Mouse (Mus musculus) urinary bladder, postnatal 14 days (tissue): Measurements from ENCODE around the gene H3f3b.

Source experiments
- DNase-seq: peaks from one replicate; pipeline ENCODE4 v3.0.0; 2021; ENCODE audit warnings: low spot score

The H3f3b gene

GRCm38 (mm10) chr11:116001725-116002124 lies 26.0 kb downstream of the H3f3b start:
- no peak for DNase-seq

GRCm38 (mm10) chr11:116000607-116001006 lies 27.2 kb downstream of the H3f3b start:
- DNase-seq, result no peak

GRCm38 (mm10) chr11:115999538-116000143 lies 28.1 kb downstream of the H3f3b start:
- DNase-seq, result peak; percentile 77

- DNase-seq, result no peak
Observed at GRCm38 (mm10) chr11:115999027-115999426, 28.7 kb downstream of the H3f3b start.

- DNase-seq, result no peak
Observed at GRCm38 (mm10) chr11:115997662-115998061, 30.1 kb downstream of the H3f3b start.

- no peak for DNase-seq
Observed at GRCm38 (mm10) chr11:115997047-115997446, 30.7 kb downstream of the H3f3b start.

- DNase-seq, result no peak
Observed at GRCm38 (mm10) chr11:115995256-115995655, 32.5 kb downstream of the H3f3b start.

- DNase-seq, result no peak
Observed at GRCm38 (mm10) chr11:115992098-115992497, 35.7 kb downstream of the H3f3b start.

- no peak for DNase-seq
Observed at GRCm38 (mm10) chr11:115989686-115990085, 38.1 kb downstream of the H3f3b start.

- no peak for DNase-seq
Observed at GRCm38 (mm10) chr11:115983291-115983690, 44.5 kb downstream of the H3f3b start.

GRCm38 (mm10) chr11:115982472-115982871 lies 45.3 kb downstream of the H3f3b start:
- no peak for DNase-seq

GRCm38 (mm10) chr11:115975544-115975943 lies 52.2 kb downstream of the H3f3b start:
- DNase-seq, result no peak

GRCm38 (mm10) chr11:115975083-115975420 lies 52.7 kb downstream of the H3f3b start:
- no peak for DNase-seq

GRCm38 (mm10) chr11:115974309-115975082 lies 53.3 kb downstream of the H3f3b start, which contains the start of gene Itgb4:
Itgb4 (plus strand) TSS chr11:115974709.
- DNase-seq, result peak; percentile 83
